Mouse (Mus musculus) left cerebral cortex, postnatal 10 days (tissue): ENCODE results near the gene Prss22. TPM values are rescaled to one million over a fixed set of nuclear protein-coding genes. Genes with fewer than 3 reads are reported as not detected.

Source experiments
- DNase-seq, 2 experiments: peaks; one replicate each; pipeline ENCODE4 v3.0.0; 2021 to 2022; ENCODE audit warnings: low spot score in 2 of 2, mixed read lengths in 1 of 2; ENCODE audit errors: extremely low spot score in 1 of 2
- intact Hi-C: fragments of 180-260 bp; cut with DNase I; formaldehyde crosslinking; loops from one replicate; pipeline ENCODE4 v1.15.1; 2025
- total RNA-seq, 2 experiments: library from RNA; stranded (reverse); gene quantifications; 2 replicates each; pipeline ENCODE4 v1.2.3; 2021

Gene Prss22
- total RNA-seq, 2 experiments from 2014 or later: 0.53 to 0.69 TPM

DNA sequence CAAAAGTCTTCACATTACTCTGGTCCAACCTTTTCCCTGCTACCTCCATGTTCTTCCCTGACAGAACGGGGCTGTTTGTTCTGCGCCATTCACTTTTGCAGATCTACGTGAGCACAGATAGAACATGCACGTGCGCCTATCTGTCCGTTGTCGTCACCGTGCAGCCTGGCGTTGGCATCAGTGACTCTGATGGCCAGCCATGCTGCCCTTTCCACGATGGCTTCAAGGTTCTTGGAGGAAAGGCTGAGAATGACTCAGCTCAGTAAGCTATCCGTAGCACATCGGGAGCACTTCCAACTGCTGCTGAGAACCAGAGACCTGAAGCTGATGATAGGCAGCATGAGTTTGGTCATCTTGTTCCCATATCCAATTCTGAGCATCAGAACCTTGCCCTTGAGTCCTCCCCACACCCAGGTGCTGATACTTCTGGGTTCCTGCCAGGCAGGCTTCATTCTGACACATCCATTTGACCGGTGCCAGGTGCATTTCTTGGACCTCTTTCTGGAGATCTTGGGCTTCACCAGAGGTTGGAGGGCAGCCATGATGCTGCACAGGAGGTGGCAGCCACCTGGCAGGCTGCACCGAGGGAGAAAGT is 6.3 kb upstream of the Prss22 start:
- DNase-seq: no peak
- intact Hi-C loops: no loop called here

DNA sequence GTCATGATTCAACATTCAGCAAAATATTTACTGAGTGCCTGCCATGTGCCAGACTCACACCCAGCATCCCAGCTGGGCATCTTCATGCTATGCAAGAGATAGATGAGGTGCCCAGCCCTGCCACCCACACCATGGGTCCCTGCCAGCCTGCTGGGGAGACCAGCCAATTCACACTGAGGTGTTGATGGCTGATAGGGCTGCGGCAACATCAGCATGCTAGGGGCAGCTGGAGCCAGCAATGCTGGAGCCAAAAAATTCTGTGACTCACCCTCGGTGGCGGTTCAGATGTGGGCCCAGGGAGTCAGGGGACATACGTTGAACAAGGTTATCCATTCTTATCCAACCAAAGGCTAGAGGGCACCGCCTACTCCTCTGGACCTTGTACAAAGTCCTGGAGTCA is 2.5 kb upstream of the Prss22 start:
- intact Hi-C loops: no loop called here
- DNase-seq: peak; percentile 51 to 81

DNA sequence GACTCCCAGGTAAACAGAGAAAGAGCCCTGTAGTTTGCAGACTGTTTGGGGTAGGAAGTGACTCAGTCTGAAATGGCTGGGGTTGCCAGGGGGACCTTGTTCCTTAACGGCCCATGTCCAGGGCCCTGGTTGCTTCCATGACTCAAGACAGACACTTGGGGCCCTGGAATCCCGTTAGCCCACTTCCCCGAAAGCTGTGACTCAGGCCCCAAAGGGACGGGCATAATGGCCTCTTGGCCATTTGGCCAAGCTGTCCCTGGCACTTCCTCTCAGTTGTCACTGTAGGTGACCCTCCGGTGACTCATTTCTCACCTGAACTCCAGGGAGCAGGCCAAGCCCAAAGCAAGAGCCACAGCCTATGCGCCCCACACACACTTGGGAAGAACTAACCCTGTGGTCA is 483 bp upstream of the Prss22 start:
- peak in 1 of 2 experiments; percentile 12 for DNase-seq
- intact Hi-C loops: no loop called here

DNA sequence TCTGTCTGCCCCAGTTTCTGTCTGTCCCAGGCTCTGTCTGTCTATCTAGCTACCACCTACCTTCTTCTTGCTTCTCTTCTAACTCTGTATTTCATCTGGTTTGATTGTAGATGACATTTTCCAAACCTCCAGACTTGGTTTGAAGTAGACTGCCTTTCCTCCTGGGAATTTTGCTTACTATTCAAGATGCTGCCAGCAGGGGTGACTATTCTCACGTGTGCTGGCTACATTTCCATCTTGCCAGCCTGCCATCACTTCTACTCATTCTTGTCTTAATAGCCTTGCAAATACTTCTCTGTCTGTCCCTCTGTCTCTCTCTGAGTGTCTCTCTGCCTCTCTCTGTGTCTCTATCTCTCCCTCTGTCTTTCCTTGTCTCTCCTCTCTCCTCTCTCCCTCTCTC is 2.5 kb downstream of the Prss22 start:
- intact Hi-C loops: no loop called here
- DNase-seq: no peak

DNA sequence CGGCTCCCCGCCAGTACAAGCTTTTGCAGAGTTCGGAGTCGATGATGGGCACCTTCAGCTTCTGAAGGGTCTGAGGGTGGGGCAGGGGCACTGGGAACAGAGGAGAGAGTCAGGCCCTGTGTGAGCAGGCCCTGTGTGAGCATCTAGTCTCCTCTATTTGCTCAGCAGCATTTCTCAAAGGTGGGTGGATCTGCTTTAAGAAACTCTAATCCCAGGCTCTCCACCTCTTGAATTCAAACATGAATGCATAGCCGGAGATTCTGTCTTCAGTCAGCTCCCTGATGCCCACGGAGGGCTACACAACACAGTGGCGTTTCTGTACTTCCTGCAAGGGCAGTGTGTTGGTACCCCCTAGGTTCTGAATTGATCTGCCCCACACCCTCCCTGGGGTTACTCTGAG is 3.2 kb downstream of the Prss22 start:
- intact Hi-C loops: no loop called here
- peak in 1 of 2 experiments; percentile 25 for DNase-seq

DNA sequence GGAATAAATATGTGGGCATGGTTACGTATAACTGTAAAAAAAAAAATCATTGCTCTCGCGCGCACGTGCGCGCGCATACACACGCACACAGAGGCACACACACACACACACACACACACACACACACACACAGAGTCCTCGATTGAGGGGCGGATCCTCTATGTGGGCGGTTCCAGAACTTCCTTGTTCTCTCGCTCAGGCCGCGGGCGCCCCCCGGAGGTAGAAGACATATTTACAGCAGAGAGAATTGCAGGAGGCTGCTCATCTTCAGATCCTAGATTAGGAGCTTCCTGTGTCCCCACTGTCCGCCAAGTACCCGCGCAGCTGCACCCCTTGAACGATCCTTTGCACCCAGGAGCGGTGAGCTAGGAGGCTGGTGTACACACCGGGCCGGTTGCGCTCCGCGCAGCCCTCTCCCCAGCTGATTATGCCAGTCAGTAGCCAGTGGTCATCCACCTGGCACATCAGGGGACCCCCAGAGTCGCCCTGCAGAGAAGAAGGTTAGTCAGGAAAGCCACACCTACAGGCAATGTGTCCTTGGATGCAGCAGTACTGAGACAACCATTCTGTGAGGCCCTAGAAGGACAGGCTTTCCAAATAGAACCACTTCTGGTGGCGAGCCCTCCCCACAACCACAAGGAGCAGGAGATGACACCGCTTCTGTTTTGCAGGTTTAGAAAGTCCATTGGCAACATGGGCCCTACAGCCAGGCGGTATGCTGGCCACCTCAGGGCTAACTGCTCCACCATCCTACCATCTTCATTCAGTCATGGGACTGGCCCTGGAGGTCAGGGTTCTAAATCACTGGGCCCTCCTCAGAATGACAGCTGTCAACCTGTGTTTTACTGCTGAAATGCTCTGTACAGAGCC is 4.1 kb downstream of the Prss22 start:
- intact Hi-C loops: no loop called here
- DNase-seq: peak; percentile 93 to 95

DNA sequence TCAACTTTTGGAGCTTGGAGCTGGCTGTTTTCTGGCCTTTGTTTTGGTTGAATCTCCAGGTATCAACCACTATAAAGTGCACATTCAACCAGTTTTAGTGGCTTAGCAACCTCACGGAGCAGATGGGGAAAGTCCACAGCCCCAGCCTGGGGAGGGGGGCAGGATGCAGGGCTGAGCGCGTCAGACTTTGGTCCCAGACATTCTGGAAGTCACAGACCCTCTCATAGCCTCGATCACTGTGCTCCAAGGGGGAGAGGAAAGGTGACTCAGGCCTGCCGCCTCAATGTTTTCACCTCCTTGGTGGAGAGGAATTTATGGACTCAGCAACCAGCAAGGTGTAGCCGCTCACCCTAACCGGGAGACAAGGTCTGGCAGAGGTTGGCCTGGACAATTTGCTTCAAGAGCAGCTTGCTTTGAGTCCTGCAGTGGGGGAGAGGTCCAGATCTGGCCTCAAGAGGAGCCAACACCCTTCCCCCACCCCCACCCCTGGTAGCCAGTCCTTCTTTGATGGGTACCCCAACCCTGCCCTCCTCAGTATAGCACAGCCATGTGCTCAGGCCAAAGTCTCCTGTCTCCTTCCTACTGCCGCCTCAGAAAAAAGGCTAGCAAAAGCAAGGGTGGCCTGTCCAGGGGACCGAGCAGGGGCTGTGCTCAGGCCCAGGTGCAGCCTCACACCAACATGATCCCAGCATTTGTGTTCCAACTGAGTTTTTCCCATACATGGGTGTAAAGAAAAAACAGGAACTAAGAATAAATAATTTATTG is 4.9 kb downstream of the Prss22 start:
- intact Hi-C loops: no loop called here
- DNase-seq: peak in 1 of 2 experiments; percentile 26

DNA sequence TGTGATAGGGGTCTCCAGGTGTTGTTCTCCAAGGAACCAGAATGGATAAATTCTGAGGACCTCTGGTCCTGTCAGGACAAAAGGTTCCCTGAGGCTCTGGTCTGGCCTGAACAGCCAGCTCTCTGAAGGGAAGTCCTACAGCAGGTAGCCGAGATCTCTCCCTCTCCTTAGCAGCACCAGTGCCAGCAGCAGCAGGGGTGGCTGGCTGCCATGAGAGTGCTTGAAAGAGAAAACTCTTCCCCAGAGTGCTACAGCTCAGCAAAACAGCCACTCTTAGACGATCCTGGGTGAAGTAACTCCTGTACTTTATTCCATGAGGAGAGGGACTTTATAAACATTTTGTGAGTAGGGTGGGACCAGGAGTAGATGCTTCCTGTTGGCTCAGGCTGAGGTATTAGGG is 8.1 kb downstream of the Prss22 start:
- intact Hi-C loops: no loop called here
- DNase-seq: peak in 1 of 2 experiments; percentile 56

DNA sequence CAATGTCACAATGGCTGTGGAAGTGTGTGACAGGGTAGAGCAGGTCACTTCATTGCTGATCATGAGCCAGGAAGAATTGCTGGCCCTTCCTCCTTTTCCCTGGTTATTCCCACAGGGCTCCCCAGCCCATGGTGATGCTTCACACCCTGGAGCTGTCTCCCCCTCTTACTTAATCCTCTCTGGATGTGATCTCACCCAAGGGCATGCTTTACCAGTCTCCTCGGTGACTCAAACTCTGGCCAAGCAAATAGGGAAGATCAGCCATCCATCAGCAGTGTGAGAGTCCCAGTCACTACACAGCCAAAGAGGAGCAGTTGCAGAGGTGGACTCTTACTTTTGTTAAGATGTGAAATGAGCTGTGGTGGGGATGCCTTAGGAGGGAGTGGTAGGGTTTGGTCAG is 12.9 kb downstream of the Prss22 start:
- DNase-seq: no peak
- intact Hi-C loops: no loop called here

DNA sequence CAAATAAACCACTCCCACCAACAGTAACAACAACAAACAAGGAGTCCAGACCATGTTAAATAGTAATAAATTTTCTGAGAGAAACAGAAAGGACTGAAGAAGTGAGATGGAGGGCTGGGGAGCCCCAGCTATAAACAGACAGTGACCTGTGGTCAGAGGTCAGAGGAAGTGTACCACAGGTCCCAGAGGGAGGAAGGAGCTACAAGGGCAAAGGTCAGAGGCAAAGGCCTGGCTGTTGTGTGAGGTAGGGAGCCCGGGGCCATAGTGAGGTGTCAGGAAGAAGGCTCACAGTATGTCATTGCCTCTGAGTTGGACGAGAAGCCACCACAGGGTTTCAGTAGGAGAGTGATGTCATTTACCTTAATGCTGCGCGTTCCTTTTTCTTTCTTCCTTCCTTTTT is 15.0 kb downstream of the Prss22 start:
- peak in 1 of 2 experiments; percentile 15 for DNase-seq

DNA sequence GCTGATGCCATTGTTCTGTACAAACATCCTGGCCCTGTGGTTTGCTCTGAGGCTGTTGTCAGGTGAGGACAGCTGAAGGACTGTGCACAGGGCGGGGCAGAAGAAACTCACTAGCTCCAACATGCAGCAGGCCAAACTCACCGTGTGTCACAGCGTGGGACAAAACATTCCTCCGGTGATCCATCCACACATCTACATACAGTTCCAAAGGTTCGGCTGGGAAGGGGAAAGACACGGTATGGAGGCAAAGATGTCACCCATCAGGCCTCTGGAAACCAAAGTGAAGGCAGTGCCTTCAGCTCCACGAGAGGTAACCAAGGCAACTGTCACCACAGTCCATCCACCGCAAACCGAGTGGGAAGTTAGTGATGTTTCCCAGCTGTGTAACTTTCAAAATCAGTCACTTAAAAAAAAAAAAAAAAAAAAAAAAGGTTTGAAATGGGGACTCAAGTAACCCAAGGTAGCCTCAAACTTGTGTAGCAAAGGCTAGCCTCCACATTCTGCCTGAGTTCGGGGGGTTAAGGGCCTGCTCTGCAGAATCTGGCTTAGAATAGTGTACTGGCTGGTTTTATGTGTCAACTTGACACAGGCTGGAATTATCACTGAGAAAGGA is 17.5 kb downstream of the Prss22 start, which contains the start of gene Prss30:
Prss30 (minus strand) TSS at position 270 of the 613 bp plus-strand sequence.
- intact Hi-C loops: no loop called here
- DNase-seq: peak in 1 of 2 experiments; percentile 12

More for the DNA sequence above, 15.0 kb downstream of the Prss22 start:
- intact Hi-C loops: no loop called here

DNA sequence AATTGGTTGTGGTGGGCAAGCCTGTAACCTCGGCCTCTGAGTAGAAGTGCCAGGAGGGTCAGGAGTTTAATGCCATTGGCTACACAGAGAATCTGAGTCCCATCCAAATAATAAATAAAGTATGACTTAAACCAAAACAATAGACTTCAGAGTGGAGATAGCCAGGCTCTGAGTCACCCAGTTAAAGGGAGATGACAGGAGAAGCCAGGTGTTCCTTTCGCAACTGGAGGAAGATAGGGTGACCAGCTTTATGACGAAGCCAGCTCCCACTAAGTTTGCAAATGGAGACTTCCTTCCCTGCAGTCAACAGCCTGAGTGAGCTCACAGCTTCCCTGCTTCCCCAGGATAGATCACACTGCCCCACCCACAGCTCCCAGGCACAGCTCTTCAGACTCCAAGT is 18.4 kb downstream of the Prss22 start:
- peak in 1 of 2 experiments; percentile 10 for DNase-seq
- intact Hi-C loops: no loop called here

DNA sequence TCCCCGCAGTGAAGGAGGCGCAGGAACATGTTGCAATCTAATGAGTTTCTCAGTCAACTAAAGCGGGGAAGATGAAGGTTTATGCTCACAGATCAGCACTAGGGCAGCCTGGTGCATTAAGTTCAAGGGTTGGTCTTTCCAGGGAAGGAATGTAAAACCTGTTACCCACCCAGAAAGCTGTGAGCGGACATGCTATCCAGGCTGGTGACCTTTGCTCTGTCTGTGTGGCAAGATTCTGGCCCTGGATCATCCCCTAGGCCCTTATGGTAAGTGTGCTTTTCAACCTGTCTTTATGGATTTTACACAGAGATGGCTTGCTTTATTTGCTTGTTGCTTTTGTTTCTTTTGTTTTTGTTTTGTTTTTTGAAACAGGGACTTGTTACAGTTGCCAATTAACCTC is 21.2 kb downstream of the Prss22 start:
- intact Hi-C loops: no loop called here

DNA sequence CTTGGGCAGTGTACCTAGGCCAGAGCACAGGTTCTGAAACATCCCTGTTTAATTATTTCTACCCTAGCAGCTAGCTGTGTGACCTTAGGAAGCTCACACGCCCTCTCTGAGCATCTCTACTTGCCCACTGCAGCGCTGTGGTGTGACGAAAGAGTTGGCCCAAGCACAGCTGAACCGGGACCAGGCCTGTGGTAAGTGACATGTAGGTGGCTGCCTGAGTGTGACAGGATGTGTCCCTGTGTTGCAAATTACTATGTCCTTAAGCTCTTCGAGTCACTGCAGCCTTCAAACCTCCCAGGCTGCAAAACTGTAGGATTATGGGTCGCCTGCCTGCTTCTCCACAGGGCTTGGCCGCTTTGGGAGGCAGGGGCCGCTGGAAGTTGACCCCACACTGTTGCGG is 26.6 kb downstream of the Prss22 start:
- intact Hi-C loops: no loop called here
- peak in 1 of 2 experiments; percentile 12 for DNase-seq

More for the DNA sequence above, 21.2 kb downstream of the Prss22 start:
- DNase-seq: no peak

DNA sequence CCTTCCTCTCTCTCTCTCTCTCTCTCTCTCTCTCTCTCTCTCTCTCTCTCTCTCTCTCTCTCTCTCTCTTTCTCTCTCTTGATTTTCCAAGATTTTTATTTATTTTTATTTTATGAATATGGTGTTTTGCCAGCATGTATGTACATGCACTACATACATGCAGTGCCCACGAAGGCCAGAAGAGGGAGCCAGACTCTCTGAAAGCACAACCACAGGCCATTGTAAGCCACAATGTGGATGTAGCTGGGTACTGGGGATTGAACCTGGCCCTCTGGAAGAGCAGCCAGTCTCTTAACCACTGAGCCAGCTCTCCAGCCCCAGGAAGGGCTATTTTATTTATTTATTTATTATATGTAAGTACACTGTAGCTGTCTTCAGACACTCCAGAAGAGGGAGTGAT is 28.7 kb downstream of the Prss22 start:
- DNase-seq: peak; percentile 42 to 77
- intact Hi-C loops: no loop called here

DNA sequence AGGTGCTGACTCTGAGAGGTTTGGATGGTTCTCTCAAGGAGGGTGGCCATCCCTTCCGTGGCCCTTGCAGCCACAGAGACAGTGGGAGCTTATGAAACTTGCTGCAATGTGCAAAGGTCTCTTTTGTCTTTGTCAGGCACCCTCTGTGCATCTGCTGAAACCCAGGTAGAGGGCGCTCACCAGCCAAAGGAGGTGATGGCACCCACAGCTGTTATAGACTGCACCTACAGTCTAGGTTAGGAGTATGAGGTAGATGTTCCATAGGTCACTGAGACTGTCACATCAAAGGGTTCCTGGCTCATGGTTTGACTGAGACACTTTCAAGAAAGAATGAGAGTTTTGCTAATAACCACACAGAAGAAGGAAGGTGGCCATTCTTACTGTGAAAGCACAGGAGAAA is 29.1 kb downstream of the Prss22 start:
- no peak for DNase-seq
- intact Hi-C loops: no loop called here

DNA sequence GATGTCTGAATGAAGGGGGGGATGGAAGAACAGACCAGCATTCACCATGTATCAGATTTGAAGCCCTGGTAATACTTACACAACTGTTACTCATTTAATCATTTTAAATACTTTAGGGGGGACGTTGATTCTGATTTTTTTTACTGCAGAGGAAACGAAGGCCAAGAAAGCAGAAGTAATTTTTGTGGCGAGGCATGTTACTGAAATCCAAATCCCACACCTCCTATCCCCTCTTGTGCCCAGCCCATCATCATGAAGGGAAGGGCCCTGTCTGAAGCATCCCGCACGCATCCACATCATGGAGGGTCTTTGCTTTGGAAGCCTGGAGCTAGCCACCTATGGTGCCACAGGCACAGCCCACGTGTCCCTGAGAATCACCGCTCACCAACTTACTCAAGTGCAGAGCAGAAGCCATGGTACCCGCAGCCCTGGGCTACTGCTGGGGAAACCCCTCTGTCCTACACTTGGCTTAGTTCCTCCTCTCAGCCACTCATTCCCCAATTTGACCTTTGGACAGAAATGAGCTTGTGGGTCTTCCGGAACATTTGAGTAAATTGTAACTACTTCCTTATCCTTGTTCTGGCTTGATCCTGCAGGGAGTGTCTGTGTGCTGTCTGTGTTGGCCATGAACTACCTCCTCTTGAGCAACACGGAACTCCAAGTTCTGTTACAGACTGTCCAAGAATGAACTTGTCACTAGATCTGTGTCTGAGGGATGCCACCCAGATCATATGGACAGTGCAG is 31.1 kb downstream of the Prss22 start:
- DNase-seq: peak in 1 of 2 experiments; percentile 14
- intact Hi-C loops: no loop called here

DNA sequence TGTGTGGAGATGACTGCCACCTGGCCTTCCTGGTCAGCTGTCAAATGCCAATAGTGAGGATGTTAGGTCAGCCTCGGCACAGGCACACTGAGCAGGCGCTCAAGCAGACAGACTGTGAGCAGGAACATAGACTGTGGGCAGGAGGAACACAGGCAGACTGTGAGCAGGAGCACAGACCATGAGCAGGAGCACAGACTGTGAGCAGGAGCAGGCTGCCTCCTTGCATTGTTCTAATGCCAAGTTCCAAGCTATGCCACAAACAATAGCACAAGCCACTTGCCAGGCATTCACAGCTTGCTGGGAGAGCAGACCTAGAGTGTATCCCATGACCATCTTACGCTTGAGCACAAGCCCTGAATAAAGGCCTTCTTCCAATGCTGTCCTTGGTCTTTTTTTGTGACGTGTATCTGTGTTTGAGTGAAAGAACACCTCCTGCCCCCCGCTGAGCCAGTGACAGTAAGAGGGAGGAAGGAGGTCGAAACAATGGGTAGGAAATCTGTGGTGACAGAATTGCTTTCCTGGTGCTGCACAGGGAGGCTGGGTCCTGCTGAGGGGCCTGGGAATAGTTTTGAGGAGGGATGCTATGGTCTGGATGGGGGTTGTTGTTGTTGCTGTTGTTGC is 32.0 kb downstream of the Prss22 start:
- DNase-seq: peak in 1 of 2 experiments; percentile 31
- intact Hi-C loops: no loop called here
